Mouse (Mus musculus) duodenum, adult 2 months (tissue): ENCODE measurements around the gene Nr2c1. TPM values are rescaled to one million over a fixed set of nuclear protein-coding genes. Genes with fewer than 3 reads are reported as not detected.

Experiments used
- polyA plus RNA-seq: library from polyadenylated mRNA; depleted of rRNA; stranded (reverse); fragments of >200 nt; gene quantifications from 2 replicates; pipeline ENCODE4 v1.2.3, GENCODE M21; 2012; ENCODE audit warnings: low replicate concordance; rRNA removed

Nr2c1 gene
- polyA plus RNA-seq, result 1.8 and 2.2 TPM in 2 replicates

GRCm38 (mm10) chr10:94147756-94148531 is at the start of gene Nr2c1:
Gene Nr2c1, plus strand, starts transcription at chr10:94148023.

GRCm38 (mm10) chr10:94198482-94199405 is 50.9 kb downstream of the Nr2c1 start, which contains the start of gene Ndufa12:
Gene Ndufa12, plus strand, starts transcription at chr10:94198720.

Other genes with a start within 250 kb of the Nr2c1 start
- 5.4 and 7.0 TPM in 2 replicates for gene Vezt, start 112.2 kb upstream of the Nr2c1 start, polyA plus RNA-seq
- 1.8 and 2.1 TPM in 2 replicates for gene Fgd6, start 112.0 kb upstream of the Nr2c1 start, polyA plus RNA-seq
- 26.8 and 27.6 TPM in 2 replicates for gene Ndufa12, start 50.7 kb downstream of the Nr2c1 start, polyA plus RNA-seq
- gene Gm4792, start 150.7 kb downstream of the Nr2c1 start, polyA plus RNA-seq, result not detected in 2 replicates
- gene Tmcc3, start 163.9 kb downstream of the Nr2c1 start, polyA plus RNA-seq, result 16.7 and 22.6 TPM in 2 replicates